Mouse (Mus musculus) spleen, embryonic (tissue): ENCODE measurements around the gene Ccdc33.

Source experiments
- CTCF ChIA-PET: fragments of 350-600 bp; sonication (Branson Sonifier 250); formaldehyde crosslinking; loops from one replicate; lab custom pipeline; 2022; lab: Charles Lee

Gene Ccdc33

GRCm38 (mm10) chr9:58014393-58015160 is 104.0 kb downstream of the Ccdc33 start:
- CTCF ChIA-PET = interaction anchor here (0.8 kb wide), 1 partner anchor 533 kb away, joined by 6 read pairs; no protein-coding TSS in a partner anchor

- CTCF ChIA-PET = no interaction called here
These were observed 105.7 kb downstream of the Ccdc33 start for GRCm38 (mm10) chr9:58012935-58013334.

- CTCF ChIA-PET = no interaction called here
These were observed 106.1 kb downstream of the Ccdc33 start for GRCm38 (mm10) chr9:58012486-58012885.

GRCm38 (mm10) chr9:58011552-58011951 is 107.1 kb downstream of the Ccdc33 start:
- CTCF ChIA-PET = no interaction called here

GRCm38 (mm10) chr9:58011027-58011426 is 107.6 kb downstream of the Ccdc33 start:
- CTCF ChIA-PET = no interaction called here

GRCm38 (mm10) chr9:58009588-58009987 is 109.0 kb downstream of the Ccdc33 start:
- CTCF ChIA-PET = no interaction called here

- CTCF ChIA-PET = interaction anchor here (0.6 kb wide), 1 partner anchor 176 kb away, joined by 3 read pairs; no protein-coding TSS in a partner anchor
These were observed 109.6 kb downstream of the Ccdc33 start for GRCm38 (mm10) chr9:58009015-58009362.

GRCm38 (mm10) chr9:58008336-58009014 is 110.1 kb downstream of the Ccdc33 start:
- CTCF ChIA-PET = interaction anchor here (0.6 kb wide), 1 partner anchor 177 kb away, joined by 3 read pairs; no protein-coding TSS in a partner anchor

- CTCF ChIA-PET = interaction anchor here (0.7 kb wide), 1 partner anchor 233 kb away, joined by 3 read pairs; no protein-coding TSS in a partner anchor
These were observed 112.7 kb downstream of the Ccdc33 start, which contains the start of gene Cyp11a1 for GRCm38 (mm10) chr9:58005753-58006461. Gene Cyp11a1, plus strand, starts transcription at chr9:58006411.

- CTCF ChIA-PET = no interaction called here
These were observed 115.4 kb downstream of the Ccdc33 start for GRCm38 (mm10) chr9:58003272-58003671.

- CTCF ChIA-PET = interaction anchor here (0.6 to 3.3 kb wide), 2 partner anchors 64 to 195 kb away, joined by 6 to 27 read pairs; no protein-coding TSS in a partner anchor
These were observed 118.9 kb downstream of the Ccdc33 start for GRCm38 (mm10) chr9:57999676-58000075.

- CTCF ChIA-PET = interaction anchor here (0.6 to 3.3 kb wide), 4 partner anchors 11 to 180 kb away, joined by 3 to 27 read pairs (median 4); no protein-coding TSS in a partner anchor
These were observed 119.9 kb downstream of the Ccdc33 start for GRCm38 (mm10) chr9:57998685-57999084.

GRCm38 (mm10) chr9:57998032-57998659 is 120.5 kb downstream of the Ccdc33 start:
- CTCF ChIA-PET = interaction anchor here (0.6 to 3.3 kb wide), 7 partner anchors 10 to 228 kb away, joined by 3 to 27 read pairs (median 4); no protein-coding TSS in a partner anchor

GRCm38 (mm10) chr9:57997511-57998031 is 121.1 kb downstream of the Ccdc33 start:
- CTCF ChIA-PET = interaction anchor here (0.7 to 3.3 kb wide), 4 partner anchors 62 to 228 kb away, joined by 3 to 27 read pairs (median 5); no protein-coding TSS in a partner anchor

GRCm38 (mm10) chr9:57995282-57995681 is 123.3 kb downstream of the Ccdc33 start:
- CTCF ChIA-PET = interaction anchor here (0.7 to 2.0 kb wide), 3 partner anchors 55 to 233 kb away, joined by 3 to 13 read pairs (median 5); no protein-coding TSS in a partner anchor

GRCm38 (mm10) chr9:57992781-57993591 is 125.6 kb downstream of the Ccdc33 start:
- CTCF ChIA-PET = interaction anchor here (1.3 kb wide), 1 partner anchor 45 kb away, joined by 3 read pairs; no protein-coding TSS in a partner anchor

GRCm38 (mm10) chr9:57992060-57992459 is 126.6 kb downstream of the Ccdc33 start:
- CTCF ChIA-PET = interaction anchor here (1.3 kb wide), 1 partner anchor 44 kb away, joined by 3 read pairs; no protein-coding TSS in a partner anchor

- CTCF ChIA-PET = interaction anchor here (0.9 to 3.2 kb wide), 5 partner anchors 23 to 129 kb away, joined by 3 to 20 read pairs (median 4); no protein-coding TSS in a partner anchor
These were observed 128.0 kb downstream of the Ccdc33 start for GRCm38 (mm10) chr9:57990438-57991110.

GRCm38 (mm10) chr9:57989309-57989708 is 129.3 kb downstream of the Ccdc33 start:
- CTCF ChIA-PET = interaction anchor here (0.6 to 3.2 kb wide), 3 partner anchors 53 to 329 kb away, joined by 3 to 20 read pairs (median 8); no protein-coding TSS in a partner anchor
